Mouse (Mus musculus) midbrain, embryonic 13.5 days (tissue): ENCODE data around the gene Lrp10. TPM values are rescaled to one million over a fixed set of nuclear protein-coding genes. Genes with fewer than 3 reads are reported as not detected.

Source experiments
- ATAC-seq: fragments of 200-750 bp; cut with Nextera tagmentation; 2 replicates; pipeline ENCODE4 v1.8.0; 2017; ENCODE audit warnings: mild to moderate bottlenecking, moderate TSS enrichment, moderate library complexity
- H3K27ac ChIP-seq: fragments of 300-500 bp; sonication (generic); 2 replicates; pipeline ENCODE4 v1.5.1; 2015; ENCODE audit warnings: inconsistent platforms, mild to moderate bottlenecking, moderate library complexity
- H3K27me3 ChIP-seq: fragments of 300-500 bp; sonication (generic); 2 replicates; pipeline ENCODE4 v1.6.1; 2015; ENCODE audit warnings: mild to moderate bottlenecking, inconsistent platforms
- H3K36me3 ChIP-seq: fragments of 300-500 bp; sonication (generic); 2 replicates; pipeline ENCODE4 v1.6.1; 2015; ENCODE audit warnings: mild to moderate bottlenecking, inconsistent platforms
- H3K4me1 ChIP-seq: fragments of 300-500 bp; sonication (generic); replicated peaks from 2 replicates; pipeline ENCODE4 v1.6.1; 2015; ENCODE audit warnings: inconsistent platforms
- H3K4me2 ChIP-seq: fragments of 300-500 bp; sonication (generic); replicated peaks from 2 replicates; pipeline ENCODE4 v1.6.1; 2015; ENCODE audit warnings: moderate library complexity, mild to moderate bottlenecking, inconsistent platforms
- H3K4me3 ChIP-seq: fragments of 300-500 bp; sonication (generic); replicated peaks from 2 replicates; pipeline ENCODE4 v1.5.1; 2015; ENCODE audit warnings: mild to moderate bottlenecking, inconsistent platforms
- H3K9ac ChIP-seq: fragments of 300-500 bp; sonication (generic); replicated peaks from 2 replicates; pipeline ENCODE4 v1.6.1; 2015; ENCODE audit warnings: mild to moderate bottlenecking, inconsistent platforms
- H3K9me3 ChIP-seq: fragments of 300-500 bp; sonication (generic); 2 replicates; pipeline ENCODE4 v1.6.1; 2016; ENCODE audit warnings: mild to moderate bottlenecking, inconsistent platforms
- WGBS: fragments of 180-500 bp; shearing (Covaris S2); methylation state at CpG from one replicate; pipeline ENCODE4 v1.1.7; 2015; 5-methylcytosine and 5-hydroxymethylcytosine counted together
- polyA plus RNA-seq: library from polyadenylated mRNA; unstranded; fragments of >200 nt; fragmentation: Nextera tagmentation; extraction: Ambion mirVana; gene quantifications from 2 replicates; pipeline ENCODE4 v1.2.1, GENCODE M21; 2015

Gene Lrp10
- polyA plus RNA-seq, 1 experiment from 2014 or later, result 27.5 TPM

- no peak for ATAC-seq
- Histone ChIP-seq H3K4me1 (peaks cover 12% of the 10 kb centered on the region), H3K9me3 (no peaks in the 10 kb centered on the region), H3K4me2 (no peak overlapping the region), H3K9ac (no peak overlapping the region), H3K4me3 (no peak overlapping the region), H3K27ac (no peak overlapping the region), H3K27me3 (no peaks in the 10 kb centered on the region), H3K36me3 (no peaks in the 10 kb centered on the region; the same call in 1 of the 2 replicates)
- 84% methylated on average over 4 of the region's 4 CpGs for WGBS
Observed at GRCm38 (mm10) chr14:54462146-54462545, 1.8 kb upstream of the Lrp10 start.

DNA sequence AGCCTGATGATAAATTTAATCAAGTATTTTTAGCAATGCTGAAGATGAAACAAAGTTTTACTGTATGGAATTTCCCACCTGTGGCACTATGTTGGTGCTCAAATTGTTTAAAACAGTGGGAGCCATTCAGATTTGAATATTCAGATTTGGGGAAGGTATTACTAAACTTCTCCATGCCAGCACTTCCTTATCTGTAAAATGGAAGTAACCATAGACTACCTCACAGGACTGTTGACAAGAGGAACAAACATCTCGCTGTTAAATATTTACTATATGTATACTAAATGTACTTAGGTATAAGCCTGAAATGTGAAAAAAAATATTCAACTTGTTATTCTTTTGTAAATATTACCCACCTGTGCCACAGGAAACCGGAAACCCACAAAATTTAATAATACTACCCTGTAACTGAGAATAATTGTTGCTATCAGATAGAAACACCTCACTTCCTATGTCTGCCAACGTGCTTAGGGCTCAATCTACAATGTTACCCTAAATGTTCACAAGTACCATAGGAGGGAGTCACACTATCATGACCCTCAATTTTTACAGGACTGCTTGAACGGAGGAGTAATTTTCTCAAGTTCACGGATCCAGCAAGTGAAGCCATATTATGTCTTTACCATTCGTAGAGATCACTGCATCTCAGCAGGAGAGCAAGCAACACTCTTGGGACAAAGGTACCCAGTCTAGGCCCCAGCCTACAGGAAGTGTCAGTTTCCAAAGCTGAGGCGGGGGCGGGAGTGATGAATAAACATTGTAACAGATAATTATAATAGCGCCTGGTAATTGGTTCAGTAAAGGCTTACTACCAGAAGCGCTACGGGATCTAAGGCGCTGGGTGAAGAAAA lies 604 bp upstream of the Lrp10 start:
- Histone ChIP-seq H3K4me2 (peak overlapping the region; percentile 83), H3K9me3 (no peaks in the 10 kb centered on the region), H3K4me3 (peak overlapping the region; percentile 75), H3K27ac (peak overlapping the region; percentile 51), H3K36me3 (peaks cover 11% of the 10 kb centered on the region), H3K9ac (peak overlapping the region; percentile 80), H3K4me1 (peaks cover 12% of the 10 kb centered on the region), H3K27me3 (no peaks in the 10 kb centered on the region)
- ATAC-seq, result peak; percentile 64
- WGBS, result 16% methylated on average over 12 of the region's 12 CpGs

DNA sequence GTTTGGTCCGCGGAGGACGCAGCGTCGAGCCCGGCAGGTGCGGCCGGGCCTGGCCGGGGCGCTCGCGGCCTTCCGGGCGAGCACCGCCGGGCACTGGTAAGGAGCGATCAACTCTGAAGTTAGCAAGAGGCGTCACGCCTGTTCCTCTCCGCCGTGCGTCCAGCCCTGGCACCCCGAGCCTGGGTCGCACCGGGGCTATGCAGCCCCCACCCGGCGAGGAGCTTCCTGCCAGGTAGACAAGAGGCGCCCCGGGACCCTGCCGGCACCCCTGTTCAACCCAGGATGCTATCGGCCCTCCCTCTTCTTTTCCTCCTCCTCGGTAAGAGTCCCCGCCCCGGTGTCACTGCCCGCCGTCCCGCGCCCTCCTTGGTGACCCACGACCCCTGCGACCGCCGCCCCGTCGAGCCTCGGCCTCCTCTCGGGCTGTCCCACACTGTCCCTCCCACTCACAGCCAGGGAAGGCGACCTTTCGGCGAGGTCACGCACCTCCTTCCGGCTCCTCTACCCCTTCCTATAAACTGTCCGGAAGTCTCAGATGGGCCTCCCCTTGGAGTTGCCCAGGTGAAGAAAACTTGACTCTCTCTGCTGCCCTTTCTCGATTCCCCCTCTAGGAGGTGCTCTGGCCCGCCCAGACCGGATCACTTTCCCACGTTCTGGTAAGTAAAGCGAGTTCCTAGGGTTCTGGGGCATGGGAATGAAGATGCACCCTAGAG lies 512 bp downstream of the Lrp10 start:
- Histone ChIP-seq H3K9me3 (no peaks in the 10 kb centered on the region), H3K9ac (peak overlapping the region; percentile 80), H3K27me3 (no peaks in the 10 kb centered on the region), H3K4me3 (peak overlapping the region; percentile 75), H3K36me3 (peaks cover 22% of the 10 kb centered on the region), H3K4me2 (peak overlapping the region; percentile 83), H3K27ac (peak overlapping the region; percentile 51), H3K4me1 (peaks cover 12% of the 10 kb centered on the region)
- under 1% methylated on average over 53 of the region's 57 CpGs for WGBS
- ATAC-seq, result peak; percentile 85

DNA sequence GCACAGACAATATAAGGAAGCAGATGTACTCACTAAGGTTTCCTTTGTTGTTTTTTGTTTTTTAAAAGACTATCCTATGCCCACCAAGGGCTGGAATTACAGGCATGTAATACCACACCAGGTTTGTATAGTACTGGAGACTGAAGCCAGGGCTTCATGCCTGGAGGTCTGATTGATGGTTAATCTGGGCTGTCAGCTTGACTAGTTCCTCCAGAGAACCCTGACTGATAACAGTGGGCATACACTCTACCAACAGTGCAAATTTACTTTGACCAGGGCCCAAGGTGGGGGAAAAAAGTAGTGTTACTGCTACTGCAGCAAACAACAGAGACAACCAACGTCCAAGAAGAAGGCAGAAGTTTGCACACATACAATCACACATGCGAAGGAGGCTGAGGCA lies 7.5 kb downstream of the Lrp10 start:
- Histone ChIP-seq H3K4me2 (no peak overlapping the region), H3K27ac (no peak overlapping the region), H3K9ac (no peak overlapping the region), H3K4me3 (no peak overlapping the region), H3K9me3 (no peaks in the 10 kb centered on the region), H3K36me3 (peaks cover 40% of the 10 kb centered on the region), H3K27me3 (no peaks in the 10 kb centered on the region), H3K4me1 (peaks cover 12% of the 10 kb centered on the region)
- no peak for ATAC-seq
- WGBS, result 87% methylated on average over 2 of the region's 2 CpGs

DNA sequence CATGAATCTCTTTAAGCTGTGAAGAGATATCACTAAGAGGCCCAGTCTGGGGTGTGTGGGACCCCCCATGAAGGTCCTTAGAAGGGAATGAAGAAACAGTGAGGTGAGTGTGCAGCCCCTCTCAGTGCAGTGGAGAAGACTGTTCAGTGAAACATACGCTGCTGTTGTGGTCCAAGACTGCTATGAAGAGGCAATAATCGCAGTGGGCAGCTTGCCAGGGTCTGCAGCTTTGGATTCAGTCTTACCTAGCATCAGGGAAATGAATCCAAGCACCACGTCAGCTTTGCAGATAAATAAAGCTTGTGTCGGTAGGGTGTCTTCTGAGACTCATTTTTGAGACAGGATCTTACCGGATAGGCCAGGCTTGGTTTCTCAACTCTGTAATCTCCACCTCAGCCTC lies 8.7 kb downstream of the Lrp10 start:
- H3K4me1 ChIP-seq, result peaks cover 24% of the 10 kb centered on the region
- no peak overlapping the region for H3K4me3 ChIP-seq
- no peaks in the 10 kb centered on the region for H3K9me3 ChIP-seq
- ATAC-seq, result no peak
- no peak overlapping the region for H3K4me2 ChIP-seq
- no peak overlapping the region for H3K27ac ChIP-seq
- peaks cover 4% of the 10 kb centered on the region; the same call in 1 of the 2 replicates for H3K27me3 ChIP-seq
- peaks cover 36% of the 10 kb centered on the region for H3K36me3 ChIP-seq
- no peak overlapping the region for H3K9ac ChIP-seq
- WGBS, result 82% methylated on average over 5 of the region's 5 CpGs

DNA sequence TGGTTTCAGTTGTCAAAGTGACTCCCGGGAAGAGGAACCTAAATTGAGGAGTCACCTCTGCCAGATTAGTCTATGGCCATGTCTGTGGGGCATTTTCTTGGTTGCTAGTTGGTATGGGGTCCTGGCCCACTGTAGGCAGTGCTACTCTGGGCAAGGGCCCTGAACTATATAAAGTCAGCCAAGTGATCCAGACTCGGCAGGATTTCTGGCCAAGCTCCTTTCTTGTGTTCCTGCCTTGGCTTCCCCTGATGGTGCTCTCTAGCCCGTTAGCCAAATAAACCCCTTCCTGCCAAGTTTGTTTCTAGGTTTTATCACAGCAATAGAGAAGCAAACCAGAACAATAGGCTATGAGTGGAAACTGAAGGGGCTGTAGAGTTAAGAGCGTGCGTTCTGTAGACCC lies 10.8 kb downstream of the Lrp10 start:
- no peaks in the 10 kb centered on the region for H3K9me3 ChIP-seq
- no peak overlapping the region for H3K27ac ChIP-seq
- 83% methylated on average over 5 of the region's 5 CpGs for WGBS
- H3K36me3 ChIP-seq, result peaks cover 20% of the 10 kb centered on the region
- H3K4me3 ChIP-seq, result no peak overlapping the region
- H3K4me2 ChIP-seq, result no peak overlapping the region
- H3K27me3 ChIP-seq, result peaks cover 24% of the 10 kb centered on the region
- ATAC-seq, result no peak
- H3K9ac ChIP-seq, result no peak overlapping the region
- H3K4me1 ChIP-seq, result peaks cover 41% of the 10 kb centered on the region

DNA sequence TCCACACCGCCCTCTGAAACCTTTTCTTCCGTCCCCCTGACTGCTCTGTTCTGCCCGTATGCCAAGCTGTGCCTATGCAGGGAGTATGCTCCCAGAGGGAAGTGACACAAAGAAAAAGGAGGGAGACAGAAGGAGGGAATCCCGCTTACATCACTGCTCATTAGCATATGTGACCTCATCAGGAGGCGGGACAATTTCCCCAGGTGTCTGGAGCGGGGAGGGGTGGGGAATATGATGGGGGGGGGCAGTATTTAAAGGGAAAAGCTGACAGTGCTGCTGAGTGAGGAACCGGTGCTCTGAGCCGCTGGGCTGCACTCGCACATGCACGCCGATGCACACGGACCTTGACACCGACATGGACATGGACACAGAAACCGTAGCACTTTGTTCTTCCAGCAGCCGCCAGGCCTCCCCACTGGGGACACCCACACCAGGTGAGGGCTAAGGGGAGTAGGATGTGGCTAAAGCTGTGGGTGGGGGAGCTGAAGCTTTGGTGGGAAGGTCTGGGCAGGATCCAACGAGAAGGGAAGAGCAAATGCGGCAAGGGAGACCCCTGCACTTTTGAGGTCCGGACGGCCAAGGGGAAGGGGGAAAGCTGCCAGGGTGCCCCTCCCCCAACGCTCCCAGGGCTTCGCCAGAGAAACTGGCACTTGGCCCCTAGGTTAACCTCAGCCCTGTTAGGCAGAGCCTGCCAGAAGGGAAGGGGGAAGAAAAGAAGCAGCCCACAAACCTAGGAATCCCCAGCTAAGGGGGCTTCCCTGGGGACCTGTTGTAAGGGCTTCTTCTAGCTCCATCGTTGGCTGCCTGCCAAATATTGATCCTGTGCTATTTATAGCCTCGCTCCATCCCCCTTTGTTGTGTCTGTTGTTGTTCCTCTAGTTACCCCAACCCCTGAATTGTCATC lies 12.3 kb downstream of the Lrp10 start, which contains the start of gene Rem2:
Rem2 (plus strand) TSS at position 160 of the 904 bp plus-strand sequence.
- Histone ChIP-seq H3K9me3 (no peaks in the 10 kb centered on the region), H3K27me3 (peaks cover 26% of the 10 kb centered on the region), H3K4me2 (peak within 1 kb of the TSS; percentile 86), H3K27ac (peak within 1 kb of the TSS; percentile 80), H3K4me1 (peaks cover 47% of the 10 kb centered on the region), H3K36me3 (peaks cover 11% of the 10 kb centered on the region; the same call in 1 of the 2 replicates), H3K9ac (peak within 1 kb of the TSS; percentile 82), H3K4me3 (peak within 1 kb of the TSS; percentile 69)
- 0% methylated on average over 23 of the region's 23 CpGs for WGBS
- ATAC-seq, result peak; percentile 91

- Histone ChIP-seq H3K36me3 (peaks cover 5% of the 10 kb centered on the region; the same call in 1 of the 2 replicates), H3K27me3 (peaks cover 26% of the 10 kb centered on the region), H3K4me2 (peak overlapping the region; percentile 86), H3K9ac (peak overlapping the region; percentile 82), H3K4me1 (peaks cover 47% of the 10 kb centered on the region), H3K4me3 (peak overlapping the region; percentile 69), H3K9me3 (no peaks in the 10 kb centered on the region), H3K27ac (peak overlapping the region; percentile 80)
- ATAC-seq, result no peak
- WGBS, result 71% methylated on average over 15 of the region's 15 CpGs
Observed at GRCm38 (mm10) chr14:54477172-54477909, 13.4 kb downstream of the Lrp10 start.

DNA sequence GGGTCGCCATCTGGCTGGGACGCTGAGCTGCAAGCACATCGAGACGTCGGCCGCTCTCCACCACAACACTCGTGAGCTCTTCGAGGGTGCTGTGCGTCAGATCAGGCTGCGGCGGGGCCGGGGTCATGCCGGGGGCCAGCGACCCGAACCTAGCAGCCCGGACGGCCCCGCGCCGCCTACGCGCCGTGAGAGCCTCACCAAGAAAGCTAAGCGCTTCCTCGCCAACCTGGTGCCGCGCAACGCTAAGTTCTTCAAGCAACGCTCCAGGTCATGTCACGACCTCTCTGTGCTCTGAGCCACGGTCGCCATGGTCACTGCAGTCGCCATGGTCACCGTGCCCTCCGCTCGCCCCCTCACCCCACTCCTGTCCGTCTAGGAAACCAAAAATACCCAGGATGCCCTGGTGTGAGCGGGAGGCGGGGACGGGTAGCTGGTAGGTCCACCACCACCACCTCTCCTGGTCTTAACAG lies 15.5 kb downstream of the Lrp10 start:
- H3K4me3 ChIP-seq, result peak overlapping the region; percentile 29
- ATAC-seq, result no peak
- peaks cover 47% of the 10 kb centered on the region for H3K4me1 ChIP-seq
- 2% methylated on average over 40 of the region's 40 CpGs for WGBS
- H3K4me2 ChIP-seq, result peak overlapping the region; percentile 51
- peak overlapping the region; percentile 43 for H3K9ac ChIP-seq
- peaks cover 5% of the 10 kb centered on the region; the same call in 1 of the 2 replicates for H3K36me3 ChIP-seq
- no peaks in the 10 kb centered on the region for H3K9me3 ChIP-seq
- peaks cover 26% of the 10 kb centered on the region for H3K27me3 ChIP-seq
- H3K27ac ChIP-seq, result no peak overlapping the region

- no peak overlapping the region for H3K4me2 ChIP-seq
- H3K27ac ChIP-seq, result no peak overlapping the region
- H3K4me1 ChIP-seq, result peaks cover 39% of the 10 kb centered on the region
- no peak overlapping the region for H3K4me3 ChIP-seq
- H3K36me3 ChIP-seq, result peaks cover 5% of the 10 kb centered on the region; the same call in 1 of the 2 replicates
- H3K27me3 ChIP-seq, result peaks cover 26% of the 10 kb centered on the region
- no peak overlapping the region for H3K9ac ChIP-seq
- no peak for ATAC-seq
- no peaks in the 10 kb centered on the region for H3K9me3 ChIP-seq
- 64% methylated on average over 6 of the region's 6 CpGs for WGBS
Observed at GRCm38 (mm10) chr14:54480673-54481072, 16.7 kb downstream of the Lrp10 start.

DNA sequence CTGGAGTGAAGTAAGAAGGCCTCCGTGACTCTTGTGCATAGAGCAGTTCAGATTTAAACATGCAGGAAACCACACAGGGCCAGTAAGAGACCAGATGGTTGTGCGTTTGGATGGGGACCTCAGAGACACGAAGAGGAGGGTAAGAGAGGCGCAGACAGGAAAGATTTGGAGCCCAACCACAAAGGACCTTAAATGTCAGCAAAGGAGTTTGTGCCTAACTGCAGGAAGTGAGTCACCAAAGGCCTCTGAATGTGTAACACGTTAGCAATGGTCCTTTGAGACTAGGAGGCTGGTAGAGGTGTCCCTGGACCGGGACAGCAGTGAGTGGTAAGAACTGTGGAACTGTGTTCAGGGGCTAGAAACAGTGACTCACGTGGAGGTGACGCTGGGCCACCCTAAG lies 17.5 kb downstream of the Lrp10 start:
- no peak overlapping the region for H3K4me2 ChIP-seq
- no peak overlapping the region for H3K9ac ChIP-seq
- H3K4me1 ChIP-seq, result peaks cover 35% of the 10 kb centered on the region
- 81% methylated on average over 8 of the region's 8 CpGs for WGBS
- peaks cover 26% of the 10 kb centered on the region for H3K27me3 ChIP-seq
- peaks cover 5% of the 10 kb centered on the region; the same call in 1 of the 2 replicates for H3K36me3 ChIP-seq
- no peak overlapping the region for H3K27ac ChIP-seq
- H3K9me3 ChIP-seq, result no peaks in the 10 kb centered on the region
- ATAC-seq, result no peak
- H3K4me3 ChIP-seq, result no peak overlapping the region
